Mouse (Mus musculus) central nervous system, embryonic 11.5 days (tissue): ENCODE data around the gene Nif3l1. TPM values are rescaled to one million over a fixed set of nuclear protein-coding genes. Genes with fewer than 3 reads are reported as not detected.

Experiments used
- polyA plus RNA-seq: library from polyadenylated mRNA; depleted of rRNA; stranded (reverse); fragments of >200 nt; gene quantifications from 2 replicates; pipeline ENCODE4 v1.2.3, GENCODE M21; 2012; rRNA removed

The Nif3l1 gene
- polyA plus RNA-seq = 35.1 and 56.6 TPM in 2 replicates

DNA sequence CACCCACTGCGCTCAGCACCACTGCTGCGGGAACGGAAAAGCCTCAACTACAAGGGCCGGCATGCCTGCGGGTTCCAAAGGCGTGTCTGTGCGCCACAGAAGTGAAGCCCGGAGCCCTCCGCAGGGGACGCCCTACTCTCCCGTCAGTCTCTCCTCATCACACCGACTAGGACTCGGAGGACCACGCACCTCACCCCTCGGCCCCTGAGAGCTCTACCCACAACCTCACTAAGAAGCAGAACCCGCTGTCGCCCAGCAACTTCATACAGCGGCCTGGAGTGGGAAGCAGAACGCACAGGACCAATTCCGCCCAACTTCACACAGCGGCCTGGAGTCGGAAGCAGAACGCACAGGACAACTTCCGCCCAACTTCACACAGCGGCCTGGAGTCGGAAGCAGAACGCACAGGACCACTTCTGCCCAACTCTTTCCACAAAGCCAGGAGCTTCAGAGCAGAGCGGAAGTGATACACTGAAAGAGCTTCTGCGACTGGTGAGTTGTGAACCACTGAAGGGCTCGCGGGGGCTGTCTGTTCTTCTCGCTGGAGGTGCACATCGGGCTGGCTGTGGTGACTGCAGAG is at the start of gene Nif3l1, which contains the start of gene Ppil3:
Nif3l1 (plus strand) TSS at position 9 of the 580 bp plus-strand sequence.
Ppil3 (minus strand) TSS at position 344 of the 580 bp plus-strand sequence.

DNA sequence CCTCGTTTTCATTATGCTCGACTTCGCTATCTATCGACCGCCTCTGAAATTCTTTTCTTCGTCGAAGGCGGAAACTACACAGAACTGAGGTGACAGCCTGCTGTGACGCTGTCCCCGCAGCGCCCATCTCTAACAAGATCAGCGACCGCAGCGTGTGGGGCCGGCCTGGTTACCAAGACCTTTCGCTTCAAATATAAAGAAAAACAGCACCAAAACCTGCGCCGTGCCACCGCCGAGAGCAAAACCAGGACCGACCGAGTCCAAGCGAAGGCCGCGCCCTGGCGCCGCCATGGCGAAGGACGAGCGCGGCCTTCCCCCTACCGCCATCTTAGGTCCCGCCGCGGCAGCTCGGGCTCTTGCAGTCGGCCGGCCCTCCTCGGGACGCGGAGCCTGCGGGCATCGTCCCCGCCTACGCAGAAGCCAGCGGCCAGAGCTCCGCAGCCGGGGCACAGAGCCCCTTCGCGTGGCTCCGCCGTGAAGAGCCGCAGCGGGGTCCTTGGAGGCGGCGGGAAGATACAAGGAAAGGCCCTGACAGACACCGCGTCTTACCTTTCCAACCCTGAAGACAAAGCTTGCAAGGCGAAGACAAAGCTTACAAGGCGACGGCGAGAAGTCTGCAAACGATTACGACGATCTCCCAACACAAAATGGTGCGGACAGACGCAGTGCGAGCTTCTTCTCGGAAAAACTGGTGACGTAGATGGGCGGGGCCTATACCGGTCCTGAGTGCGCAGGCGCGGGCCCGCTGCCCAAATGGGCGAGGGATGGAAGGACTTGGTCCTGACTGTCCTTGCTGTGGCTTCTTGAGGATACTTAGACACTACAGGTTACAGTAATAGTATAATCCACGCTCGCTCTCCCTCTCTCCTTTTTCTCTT is 21.3 kb upstream of the Nif3l1 start, which contains the start of gene Clk1:
Clk1 (minus strand) TSS at position 696 of the 878 bp plus-strand sequence.

DNA sequence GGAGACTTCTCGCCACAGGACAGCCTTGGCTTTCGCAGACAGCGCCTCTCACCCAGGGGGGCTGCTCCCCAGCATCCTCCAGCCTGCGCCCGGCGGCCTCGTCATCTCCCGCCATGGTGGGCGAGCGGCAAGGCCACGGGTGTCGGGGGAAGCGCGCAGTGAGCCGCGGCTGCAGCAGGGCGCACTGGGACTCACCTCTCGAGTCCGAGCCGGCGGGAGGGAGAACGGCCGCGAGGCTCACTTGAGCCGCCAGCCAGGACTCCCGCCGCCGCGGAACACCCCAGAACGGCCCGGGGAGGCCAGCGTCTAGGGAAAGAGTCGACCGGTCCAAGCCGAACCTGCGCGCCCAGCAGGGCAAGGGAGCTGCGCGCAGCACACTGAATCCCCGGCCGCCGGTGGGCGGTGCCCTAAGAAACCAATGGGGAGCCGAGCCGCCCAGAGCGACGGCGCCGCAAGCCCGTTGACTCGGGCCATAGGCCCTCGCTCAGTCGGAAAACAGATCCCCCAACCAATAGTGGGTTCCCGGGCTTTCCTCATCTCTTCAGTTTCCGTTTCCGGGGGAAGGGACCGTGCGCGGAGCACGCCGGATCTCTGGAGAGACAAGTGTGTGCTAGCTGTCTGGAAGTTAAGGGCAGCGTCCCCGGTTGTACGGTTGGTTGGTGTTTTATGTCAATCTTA is 59.8 kb downstream of the Nif3l1 start, which contains the start of gene Orc2:
Orc2 (minus strand) TSS at position 533 of the 678 bp plus-strand sequence.

Other genes with a start within 250 kb of the Nif3l1 start
- gene Aox4, start 234.8 kb upstream of the Nif3l1 start, polyA plus RNA-seq = 0.10 and 0.20 TPM in 2 replicates
- gene Aox2, start 166.8 kb upstream of the Nif3l1 start, polyA plus RNA-seq = 0.01 TPM in 1 of 2 replicates, not detected in the other
- gene Bzw1, start 52.3 kb upstream of the Nif3l1 start, polyA plus RNA-seq = 189 and 199 TPM in 2 replicates
- 323 and 471 TPM in 2 replicates for gene Clk1, start 21.1 kb upstream of the Nif3l1 start, polyA plus RNA-seq
- 45.6 and 54.6 TPM in 2 replicates for gene Ppil3, start 335 bp downstream of the Nif3l1 start, polyA plus RNA-seq
- 34.0 and 41.0 TPM in 2 replicates for gene Orc2, start 60.0 kb downstream of the Nif3l1 start, polyA plus RNA-seq
- gene Fam126b, start 141.2 kb downstream of the Nif3l1 start, polyA plus RNA-seq = 1.5 and 4.2 TPM in 2 replicates
- 136 and 241 TPM in 2 replicates for gene Ndufb3, start 141.2 kb downstream of the Nif3l1 start, polyA plus RNA-seq